8 mouse cellular contexts compared by ENCODE assay signal in genomic region chr3:51749421-51749811, GRCm38 (mm10).
A peak's percentile ranks its signal among the peaks of the same experiment; 100 is the strongest.
DNase-seq lines count a peak whose midpoint lies in the region; ATAC-seq lines count a peak whose summit lies in the region.

No protein-coding gene starts in this region.

- peak overlapping the region; percentile 45 for H3K4me2 ChIP-seq in heart, embryonic 16.5 days (ENCODE audit: low read depth, low read length)
- H3K4me2 ChIP-seq in embryonic facial prominence, embryonic 12.5 days (replicated peaks): peak overlapping the region; percentile 17; the same call in 1 of the 2 replicates
- no peak overlapping the region for H3K4me2 ChIP-seq in hindbrain, embryonic 11.5 days (replicated peaks; ENCODE audit: low read depth, low read length)
- no peak overlapping the region for H3K4me2 ChIP-seq in midbrain, embryonic 12.5 days (replicated peaks)

- no peak overlapping the region for H3K4me3 ChIP-seq in heart, embryonic 16.5 days (ENCODE audit: low read length)
- H3K4me3 ChIP-seq in embryonic facial prominence, embryonic 12.5 days: no peak overlapping the region
- H3K4me3 ChIP-seq in hindbrain, embryonic 11.5 days (ENCODE audit: low read depth, low read length): no peak overlapping the region
- no peak overlapping the region for H3K4me3 ChIP-seq in midbrain, embryonic 12.5 days

- intact Hi-C loops in heart, postnatal 14 days (cut with DNase I): no loop called here

- no peaks in the 10 kb centered on the region for H3K9me3 ChIP-seq in heart, embryonic 16.5 days (replicated peaks; ENCODE audit: control insufficient read depth, low read length)
- H3K9me3 ChIP-seq in embryonic facial prominence, embryonic 12.5 days: no peaks in the 10 kb centered on the region
- H3K9me3 ChIP-seq in hindbrain, embryonic 11.5 days (ENCODE audit: control insufficient read depth, low read length): no peaks in the 10 kb centered on the region
- peaks cover 3% of the 10 kb centered on the region; the same call in 1 of the 2 replicates for H3K9me3 ChIP-seq in midbrain, embryonic 12.5 days

- peaks cover 38% of the 10 kb centered on the region for H3K4me1 ChIP-seq in heart, embryonic 16.5 days (ENCODE audit: control insufficient read depth, insufficient read depth, low read length)
- H3K4me1 ChIP-seq in embryonic facial prominence, embryonic 12.5 days: peaks cover 30% of the 10 kb centered on the region
- peaks cover 20% of the 10 kb centered on the region for H3K4me1 ChIP-seq in hindbrain, embryonic 11.5 days (replicated peaks; ENCODE audit: control insufficient read depth, insufficient read depth, low read length)
- H3K4me1 ChIP-seq in midbrain, embryonic 12.5 days: peaks cover 46% of the 10 kb centered on the region

- ATAC-seq in heart, embryonic 16.5 days (replicated peaks; ENCODE audit: extremely low read depth, insufficient read depth, low FRiP score): no peak
- no peak for ATAC-seq in embryonic facial prominence, embryonic 12.5 days (ENCODE audit: insufficient number of reproducible peaks, insufficient read depth, low FRiP score, low TSS enrichment)
- ATAC-seq in hindbrain, embryonic 11.5 days (ENCODE audit: low FRiP score): peak; percentile 56
- ATAC-seq in midbrain, embryonic 12.5 days (ENCODE audit: low FRiP score, low read depth): peak; percentile 77
- no peak for ATAC-seq in megakaryocyte progenitor cell, adult 5-6 weeks (replicated peaks; ENCODE audit: poor library complexity)

- WGBS in heart, embryonic 16.5 days: 28% methylated on average over 7 of the region's 7 CpGs
- WGBS in embryonic facial prominence, embryonic 12.5 days: 37% methylated on average over 7 of the region's 7 CpGs
- 20% methylated on average over 7 of the region's 7 CpGs for whole genome bisulfite sequencing in hindbrain, embryonic 11.5 days
- 32% methylated on average over 7 of the region's 7 CpGs for WGBS in midbrain, embryonic 12.5 days

- H3K36me3 ChIP-seq in heart, embryonic 16.5 days (ENCODE audit: control insufficient read depth, insufficient read depth): no peaks in the 10 kb centered on the region
- H3K36me3 ChIP-seq in embryonic facial prominence, embryonic 12.5 days: no peaks in the 10 kb centered on the region
- no peaks in the 10 kb centered on the region for H3K36me3 ChIP-seq in hindbrain, embryonic 11.5 days (ENCODE audit: control insufficient read depth, insufficient read depth, low read length)
- H3K36me3 ChIP-seq in midbrain, embryonic 12.5 days: no peaks in the 10 kb centered on the region

- H3K27me3 ChIP-seq in heart, embryonic 16.5 days (ENCODE audit: control insufficient read depth, insufficient read depth, low read length): no peaks in the 10 kb centered on the region
- H3K27me3 ChIP-seq in embryonic facial prominence, embryonic 12.5 days: no peaks in the 10 kb centered on the region
- no peaks in the 10 kb centered on the region for H3K27me3 ChIP-seq in hindbrain, embryonic 11.5 days (ENCODE audit: control insufficient read depth, insufficient read depth, low read length)
- H3K27me3 ChIP-seq in midbrain, embryonic 12.5 days: no peaks in the 10 kb centered on the region

- peak overlapping the region; percentile 61 for H3K9ac ChIP-seq in heart, embryonic 16.5 days (ENCODE audit: low read length)
- H3K9ac ChIP-seq in embryonic facial prominence, embryonic 12.5 days: no peak overlapping the region
- H3K9ac ChIP-seq in hindbrain, embryonic 11.5 days (ENCODE audit: low read depth, low read length): peak overlapping the region; percentile 1; the same call in 1 of the 2 replicates
- peak overlapping the region; percentile 51 for H3K9ac ChIP-seq in midbrain, embryonic 12.5 days (replicated peaks)

- H3K27ac ChIP-seq in heart, embryonic 16.5 days (ENCODE audit: low read length): peak overlapping the region; percentile 95
- H3K27ac ChIP-seq in embryonic facial prominence, embryonic 12.5 days: peak overlapping the region; percentile 74
- peak overlapping the region; percentile 88 for H3K27ac ChIP-seq in hindbrain, embryonic 11.5 days (ENCODE audit: low read depth, low read length)
- peak overlapping the region; percentile 89 for H3K27ac ChIP-seq in midbrain, embryonic 12.5 days (replicated peaks)

- DNase-seq in heart, postnatal 14 days: no peak
- DNase-seq in hindbrain, embryonic 11.5 days (ENCODE audit: low spot score): no peak
- DNase-seq in layer of hippocampus, postnatal 36 days: no peak
- DNase-seq in thymus, adult 18-20 months: no peak

Comparison
In these comparisons a context has a peak if more than half of its experiments do, and no peak if none do; other contexts are left out.
1. ATAC-seq: peak in hindbrain, embryonic 11.5 days (single experiment) and midbrain, embryonic 12.5 days (single experiment); none in heart, embryonic 16.5 days (single experiment), embryonic facial prominence, embryonic 12.5 days (single experiment) and megakaryocyte progenitor cell, adult 5-6 weeks (single experiment).
2. H3K4me2 ChIP-seq: peak in heart, embryonic 16.5 days (single experiment) and embryonic facial prominence, embryonic 12.5 days (single experiment); none in hindbrain, embryonic 11.5 days (single experiment) and midbrain, embryonic 12.5 days (single experiment).
3. Peak in every context shown above with its lines, with median percentiles within 50 percentile points of each other: H3K27ac ChIP-seq.